Mouse (Mus musculus): ENCODE results near the gene Ccer1.
"Not testable (repeated sequence)": the region's sequence is repeated elsewhere in the genome, so short reads cannot be mapped to it uniquely, and the experiment has no call there.

The Ccer1 gene

DNA sequence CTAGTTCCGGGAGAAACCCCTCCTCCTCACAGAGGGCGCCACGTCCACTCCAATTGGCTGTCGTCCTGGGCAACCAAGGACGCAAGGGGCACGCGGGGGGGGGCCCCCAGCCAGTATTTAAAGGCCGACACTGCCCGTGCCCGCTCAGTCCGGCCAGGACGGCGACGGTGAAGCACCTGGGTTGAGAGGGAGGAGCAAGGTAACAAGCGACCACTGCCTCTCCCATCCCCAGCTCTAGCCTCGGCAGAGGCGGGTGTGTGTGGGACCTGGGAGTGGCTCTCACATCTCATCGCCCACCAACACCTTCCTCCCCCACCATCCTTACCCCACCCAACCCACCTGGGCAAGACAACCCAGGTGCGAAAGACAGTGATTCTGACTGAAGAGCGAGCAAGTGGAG is at the start of gene Ccer1:
Gene Ccer1 (plus strand): TSS at position 147 of the 400 bp plus-strand sequence.
- DNase-seq (ENCODE audit: low read depth): no peak

DNA sequence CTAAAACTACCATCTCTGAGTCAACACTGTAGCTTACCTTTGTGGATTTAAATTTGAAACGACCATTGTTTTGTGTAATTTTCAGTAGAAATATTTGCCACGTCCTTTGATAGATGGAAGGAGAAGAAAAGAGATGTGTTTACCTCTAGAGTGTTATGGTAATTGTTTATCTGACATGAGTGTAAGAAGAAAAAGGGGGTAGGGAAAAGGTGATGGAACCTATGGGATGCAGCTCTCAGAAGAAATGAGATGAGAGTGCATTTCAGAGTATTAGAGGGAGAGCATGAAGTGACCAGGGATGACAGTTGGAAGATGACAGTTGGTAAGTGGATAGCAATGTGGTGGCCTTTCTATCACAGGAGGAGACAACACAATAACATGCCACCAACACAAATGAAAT is 49.1 kb upstream of the Ccer1 start, which contains the start of gene Epyc:
Gene Epyc (plus strand): TSS at position 301 of the 400 bp plus-strand sequence.
- no peak for DNase-seq (ENCODE audit: low read depth)

GRCm38 (mm10) chr10:97650334-97650733 is 42.5 kb upstream of the Ccer1 start:
- DNase-seq (ENCODE audit: low read depth): no peak

GRCm38 (mm10) chr10:97659489-97659888 is 33.4 kb upstream of the Ccer1 start:
- no peak for DNase-seq (ENCODE audit: low read depth)

GRCm38 (mm10) chr10:97668656-97669055 is 24.2 kb upstream of the Ccer1 start:
- no peak for DNase-seq (ENCODE audit: low read depth)

DNA sequence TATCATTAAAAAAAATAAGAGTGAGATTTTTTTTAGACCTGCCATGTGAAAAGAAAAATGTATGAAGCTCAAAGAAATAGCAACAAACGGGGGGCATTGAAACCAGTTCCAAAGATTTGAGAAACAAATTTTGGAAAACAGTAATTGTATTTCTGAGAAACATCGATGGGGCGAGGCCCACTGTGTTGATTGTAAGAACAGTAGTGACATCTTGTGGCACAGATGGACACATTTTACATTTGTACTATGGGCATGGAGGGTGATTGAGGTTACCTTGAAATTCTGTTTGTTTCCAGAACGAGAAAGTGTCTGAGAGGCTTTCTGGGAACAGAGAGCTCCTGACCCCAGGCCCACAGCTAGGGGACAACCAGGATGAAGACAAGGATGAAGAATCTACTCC is 22.7 kb upstream of the Ccer1 start:
- DNase-seq (ENCODE audit: low read depth): no peak

- no peak for DNase-seq (ENCODE audit: low read depth)
These were observed 19.6 kb upstream of the Ccer1 start for GRCm38 (mm10) chr10:97673239-97673638.

GRCm38 (mm10) chr10:97682981-97683380 is 9.9 kb upstream of the Ccer1 start:
- no peak for DNase-seq (ENCODE audit: low read depth)

DNA sequence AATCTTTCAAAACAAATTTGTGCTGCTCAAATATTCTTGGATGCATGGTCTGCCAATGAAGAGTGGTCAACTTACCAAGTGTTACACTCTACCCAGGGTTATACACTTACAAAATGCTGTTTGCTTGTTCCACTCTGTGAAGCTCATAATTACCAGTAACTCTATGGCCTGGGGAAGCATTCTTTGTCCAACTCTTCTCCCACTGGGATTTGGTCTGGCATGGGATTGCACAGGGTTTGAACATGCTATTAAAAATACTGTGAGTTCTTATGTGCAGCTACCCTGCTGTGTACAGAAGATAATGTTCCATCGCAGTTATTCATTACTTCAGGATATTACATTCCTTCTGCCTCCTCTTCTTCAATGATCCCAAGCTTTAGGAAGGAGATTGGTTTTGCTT is 5.7 kb upstream of the Ccer1 start:
- no peak for DNase-seq (ENCODE audit: low read depth)

- no peak for DNase-seq (ENCODE audit: low read depth)
These were observed 3.4 kb upstream of the Ccer1 start for GRCm38 (mm10) chr10:97689425-97689824.

DNA sequence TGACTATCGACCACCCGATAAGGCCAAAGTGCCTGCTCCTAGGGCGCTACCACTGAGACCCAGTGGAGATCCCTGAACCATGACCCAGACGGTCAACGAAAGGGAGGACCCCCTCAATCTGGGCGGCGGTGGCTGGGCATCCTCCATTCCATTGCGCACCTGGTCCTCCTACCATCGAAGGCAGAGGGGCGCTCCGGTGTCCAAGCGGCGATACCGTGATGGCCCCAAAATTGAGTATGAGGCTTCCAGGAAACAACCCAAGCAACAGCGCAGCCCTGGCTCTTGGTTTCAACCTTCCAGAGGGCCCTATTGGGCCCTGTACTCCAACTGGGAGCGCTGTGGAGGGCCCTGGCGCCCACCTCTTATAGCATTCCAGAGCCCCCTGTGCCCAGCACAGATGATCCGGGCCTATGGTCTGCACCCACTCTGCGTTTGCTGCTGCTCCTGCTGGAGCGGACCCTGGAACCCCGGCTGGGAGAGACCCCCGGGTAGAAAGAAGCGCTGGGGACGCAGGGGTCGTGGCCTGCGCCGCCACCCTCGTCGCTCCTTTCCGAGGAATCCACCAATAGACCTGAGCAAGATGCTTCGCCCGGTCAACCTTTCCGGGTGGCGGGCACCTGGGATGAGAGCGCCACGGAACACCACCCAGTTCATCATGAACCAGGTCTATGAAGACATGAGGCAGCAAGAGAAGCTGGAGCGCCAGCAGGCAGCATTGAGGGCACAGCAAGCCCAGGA is 708 bp downstream of the Ccer1 start:
- no peak for DNase-seq (ENCODE audit: low read depth)

- DNase-seq (ENCODE audit: low read depth): no peak
These were observed 9.5 kb downstream of the Ccer1 start for GRCm38 (mm10) chr10:97702321-97702720.

DNA sequence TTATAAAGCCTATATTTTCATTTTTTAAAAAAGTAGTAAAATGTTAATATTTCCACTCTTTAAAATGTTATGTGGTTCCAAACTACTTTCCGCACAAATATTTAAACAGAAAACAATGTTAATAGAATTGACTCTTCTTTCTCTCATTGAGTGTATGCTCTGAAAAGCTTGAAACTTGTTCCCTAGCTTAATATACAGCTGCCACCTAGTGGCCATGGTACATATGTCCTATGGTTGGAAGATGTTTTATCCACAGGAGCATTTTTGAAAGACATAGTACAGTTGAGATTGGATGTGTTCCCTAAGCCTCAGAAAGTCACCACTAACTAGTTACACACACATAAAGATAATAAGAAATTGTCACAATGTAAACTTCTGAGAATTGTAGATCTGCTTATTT is 11.7 kb downstream of the Ccer1 start:
- peak; percentile 12 for DNase-seq (ENCODE audit: low read depth)

GRCm38 (mm10) chr10:97712687-97713086 is 19.8 kb downstream of the Ccer1 start:
- peak; percentile 31 for DNase-seq (ENCODE audit: low read depth)

GRCm38 (mm10) chr10:97714584-97714983 is 21.7 kb downstream of the Ccer1 start:
- DNase-seq (ENCODE audit: low read depth): no peak

DNA sequence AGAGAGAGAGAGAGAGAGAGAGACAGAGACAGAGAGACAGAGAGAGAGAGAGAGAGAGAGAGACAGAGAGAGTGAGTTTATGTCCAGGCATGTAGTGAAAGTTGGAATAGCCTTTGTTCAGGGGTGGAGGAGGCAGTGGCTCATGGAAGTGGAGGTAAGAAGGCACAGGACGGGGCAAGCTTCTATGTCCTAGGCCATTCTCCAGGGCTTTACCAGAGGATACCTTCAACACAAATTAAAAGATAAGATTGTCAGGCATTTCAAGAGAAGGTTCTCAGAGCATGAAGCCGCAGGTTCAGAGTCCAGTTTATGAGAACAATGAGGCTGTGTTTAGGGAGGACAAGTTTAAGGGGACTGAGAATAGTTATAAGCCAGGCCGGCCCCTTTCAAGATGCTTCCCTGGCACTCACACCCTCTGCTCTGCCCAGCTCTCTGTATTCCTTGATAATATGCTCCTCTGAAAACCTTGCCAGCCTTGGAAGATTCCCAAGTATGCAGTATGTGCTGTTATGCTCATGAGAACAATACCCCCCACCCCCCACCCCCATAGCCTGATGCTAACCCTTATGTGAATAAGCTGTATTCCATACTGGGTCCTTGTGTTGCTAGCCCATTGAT is 22.5 kb downstream of the Ccer1 start:
- no peak for DNase-seq (ENCODE audit: low read depth)

DNA sequence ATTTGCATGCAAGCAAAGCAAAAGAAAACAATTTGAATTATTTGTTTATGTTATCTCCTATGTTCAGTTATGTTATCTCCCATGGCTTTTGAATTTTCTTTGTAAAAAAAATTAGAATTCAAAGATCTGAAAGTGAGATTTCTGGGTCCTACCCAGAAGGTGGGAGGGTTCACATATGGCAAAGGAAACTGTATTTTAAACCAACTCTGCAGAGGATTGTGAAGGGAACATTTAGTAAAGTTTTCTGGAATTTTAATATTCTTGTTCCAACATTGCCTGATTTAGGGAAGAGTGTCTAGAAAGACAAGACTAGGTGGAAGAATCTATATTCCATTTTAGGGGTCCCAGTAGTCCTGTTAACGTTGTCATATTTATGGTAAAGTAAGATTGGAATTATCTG is 24.4 kb downstream of the Ccer1 start:
- no peak for DNase-seq (ENCODE audit: low read depth)

- no peak for DNase-seq (ENCODE audit: low read depth)
These were observed 25.2 kb downstream of the Ccer1 start for GRCm38 (mm10) chr10:97718021-97718420.

- no peak for DNase-seq (ENCODE audit: low read depth)
These were observed 27.8 kb downstream of the Ccer1 start for GRCm38 (mm10) chr10:97720625-97721024.

GRCm38 (mm10) chr10:97722709-97723108 is 29.9 kb downstream of the Ccer1 start:
- no peak for DNase-seq (ENCODE audit: low read depth)

- DNase-seq (ENCODE audit: low read depth): no peak
These were observed 33.1 kb downstream of the Ccer1 start for GRCm38 (mm10) chr10:97725929-97726328.

GRCm38 (mm10) chr10:97726655-97727054 is 33.8 kb downstream of the Ccer1 start, which contains the start of gene C030005K15Rik:
TSS of gene C030005K15Rik (minus strand) at chr10:97726755.
- not testable (repeated sequence) for DNase-seq (ENCODE audit: low read depth)
